Mouse (Mus musculus) midbrain, embryonic 16.5 days (tissue): ENCODE results near the gene Olfr1416. TPM values are rescaled to one million over a fixed set of nuclear protein-coding genes. Genes with fewer than 3 reads are reported as not detected.
"Not testable (repeated sequence)": the region's sequence is repeated elsewhere in the genome, so short reads cannot be mapped to it uniquely, and the experiment has no call there.

Experiments used
- ATAC-seq: fragments of 200-750 bp; cut with Nextera tagmentation; 2 replicates; pipeline ENCODE4 v1.8.0; 2017; ENCODE audit warnings: moderate TSS enrichment
- H3K27ac ChIP-seq: fragments of 300-500 bp; sonication (generic); 2 replicates; pipeline ENCODE4 v1.5.1; 2014; ENCODE audit warnings: mild to moderate bottlenecking, low read length, mixed read lengths
- H3K27me3 ChIP-seq: fragments of 300-500 bp; sonication (generic); 2 replicates; pipeline ENCODE4 v1.6.1; 2014; ENCODE audit warnings: low read depth, low read length, mixed read lengths; ENCODE audit not compliant: control insufficient read depth, insufficient read depth
- H3K36me3 ChIP-seq: fragments of 300-500 bp; sonication (generic); 2 replicates; pipeline ENCODE4 v1.6.1; 2014; ENCODE audit warnings: mild to moderate bottlenecking, low read length, moderate library complexity, mixed read lengths; ENCODE audit not compliant: control insufficient read depth, insufficient read depth
- H3K4me1 ChIP-seq: fragments of 300-500 bp; sonication (generic); 2 replicates; pipeline ENCODE4 v1.6.1; 2014; ENCODE audit warnings: mild to moderate bottlenecking, low read length, mixed read lengths; ENCODE audit not compliant: control insufficient read depth, insufficient read depth
- H3K4me2 ChIP-seq: fragments of 300-500 bp; sonication (generic); 2 replicates; pipeline ENCODE4 v1.6.1; 2014; ENCODE audit warnings: mild to moderate bottlenecking, low read length, mixed read lengths
- H3K4me3 ChIP-seq: fragments of 300-500 bp; sonication (generic); 2 replicates; pipeline ENCODE4 v1.5.1; 2014; ENCODE audit warnings: low read depth, mild to moderate bottlenecking, low read length, moderate library complexity, mixed read lengths
- H3K9ac ChIP-seq: fragments of 300-500 bp; sonication (generic); 2 replicates; pipeline ENCODE4 v1.6.1; 2014; ENCODE audit warnings: low read depth, low read length, mixed read lengths
- H3K9me3 ChIP-seq: fragments of 300-500 bp; sonication (generic); replicated peaks from 2 replicates; pipeline ENCODE4 v1.6.1; 2014; ENCODE audit warnings: mild to moderate bottlenecking, low read length, mixed read lengths; ENCODE audit not compliant: control insufficient read depth, poor library complexity, severe bottlenecking
- WGBS: fragments of 180-500 bp; shearing (Covaris S2); extraction: QIAGEN DNeasy Blood & Tissue Kit; methylation state at CpG from one replicate; pipeline ENCODE4 v1.1.7; 2014; 5-methylcytosine and 5-hydroxymethylcytosine counted together
- polyA plus RNA-seq: library from polyadenylated mRNA; unstranded; fragments of >200 nt; fragmentation: Nextera tagmentation; extraction: Ambion mirVana; gene quantifications from 2 replicates; pipeline ENCODE4 v1.2.1, GENCODE M21; 2015

The Olfr1416 gene
- polyA plus RNA-seq, result not detected in 2 replicates

DNA sequence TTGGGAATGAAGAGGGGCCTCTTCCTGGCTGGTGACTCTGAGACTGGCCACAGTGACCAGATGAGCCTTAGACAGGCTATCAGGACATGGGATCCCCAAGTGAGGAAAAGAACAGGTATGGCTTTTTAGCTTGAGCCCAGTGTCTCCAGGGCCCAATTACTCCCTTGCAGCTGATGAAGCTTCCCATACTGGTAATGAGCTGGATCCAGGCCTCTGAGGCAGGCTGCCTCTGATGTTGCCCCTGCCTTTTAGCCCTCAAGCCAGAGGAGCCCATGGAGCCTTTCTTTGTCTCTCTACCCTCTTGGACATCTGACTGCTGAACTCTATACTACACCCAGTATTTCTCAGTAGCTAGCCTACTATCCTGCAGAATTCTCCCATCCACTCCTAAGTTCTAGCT lies at the start of gene Olfr1416:
Gene Olfr1416 (minus strand): TSS at position 101 of the 400 bp plus-strand sequence.
- H3K4me2 ChIP-seq, result no peak within 1 kb of the TSS
- peaks cover 3% of the 10 kb centered on the region; the same call in 1 of the 2 replicates for H3K9me3 ChIP-seq
- H3K27me3 ChIP-seq, result no peaks in the 10 kb centered on the region; the same call in 1 of the 2 replicates
- H3K36me3 ChIP-seq, result no peaks in the 10 kb centered on the region
- no peak within 1 kb of the TSS for H3K27ac ChIP-seq
- no peaks in the 10 kb centered on the region for H3K4me1 ChIP-seq
- H3K9ac ChIP-seq, result no peak within 1 kb of the TSS
- H3K4me3 ChIP-seq, result no peak within 1 kb of the TSS
- no peak for ATAC-seq

DNA sequence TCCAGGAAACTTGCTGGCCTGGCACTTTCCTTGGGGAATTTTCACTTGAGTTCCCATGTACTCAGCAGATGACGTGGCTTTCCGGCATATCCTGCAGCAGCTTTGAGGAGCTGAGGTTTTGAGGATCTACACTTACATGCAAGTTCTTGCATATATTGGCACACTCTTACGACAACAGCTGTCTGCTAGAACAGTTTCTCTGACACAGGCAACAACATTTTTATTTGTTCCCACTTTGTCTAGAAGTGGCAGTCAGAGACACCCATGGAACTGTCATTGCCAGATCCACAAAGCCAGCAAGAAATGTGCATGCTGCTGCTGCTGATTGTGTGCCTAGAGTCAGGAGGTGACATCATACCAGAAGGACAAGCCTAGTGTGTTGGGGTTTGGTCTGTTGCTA lies 38.9 kb upstream of the Olfr1416 start:
- WGBS, result 89% methylated on average over 3 of the region's 3 CpGs

DNA sequence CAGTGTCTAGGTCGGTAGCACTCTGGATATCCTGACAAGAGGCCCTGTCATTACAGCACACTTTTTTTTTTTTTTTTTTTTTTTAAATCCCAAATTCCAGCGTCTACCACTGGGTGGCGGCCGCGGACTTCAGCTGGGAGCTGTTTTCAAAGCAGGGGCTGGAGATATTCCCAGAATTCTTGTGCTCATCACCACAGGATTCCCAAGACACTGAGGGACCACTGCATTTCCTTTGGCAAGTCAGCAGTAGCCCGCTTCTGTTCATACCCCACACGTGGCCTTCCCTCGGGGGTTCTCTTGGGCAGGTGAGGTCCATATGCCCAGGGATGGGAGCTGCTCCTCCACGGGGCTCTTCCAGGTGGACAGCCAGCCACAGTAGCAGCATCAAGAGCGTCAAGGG lies 36.5 kb upstream of the Olfr1416 start:
- no peaks in the 10 kb centered on the region for H3K36me3 ChIP-seq
- no peak overlapping the region for H3K27ac ChIP-seq
- H3K4me2 ChIP-seq, result peak overlapping the region; percentile 44
- WGBS, result 17% methylated on average over 10 of the region's 10 CpGs
- 0 out of 2 replicates have a peak, but pooled peaks have one; percentile 32 for ATAC-seq
- no peaks in the 10 kb centered on the region for H3K4me1 ChIP-seq
- H3K9me3 ChIP-seq, result no peaks in the 10 kb centered on the region
- no peak overlapping the region for H3K4me3 ChIP-seq
- peak overlapping the region; percentile 54; the same call in 1 of the 2 replicates for H3K9ac ChIP-seq
- H3K27me3 ChIP-seq, result no peaks in the 10 kb centered on the region

More for the DNA sequence above, 38.9 kb upstream of the Olfr1416 start:
- Histone ChIP-seq H3K9me3 (no peaks in the 10 kb centered on the region), H3K4me2 (no peak overlapping the region), H3K4me1 (no peaks in the 10 kb centered on the region), H3K4me3 (no peak overlapping the region), H3K27me3 (no peaks in the 10 kb centered on the region), H3K36me3 (no peaks in the 10 kb centered on the region), H3K9ac (no peak overlapping the region), H3K27ac (no peak overlapping the region)
- ATAC-seq, result no peak

DNA sequence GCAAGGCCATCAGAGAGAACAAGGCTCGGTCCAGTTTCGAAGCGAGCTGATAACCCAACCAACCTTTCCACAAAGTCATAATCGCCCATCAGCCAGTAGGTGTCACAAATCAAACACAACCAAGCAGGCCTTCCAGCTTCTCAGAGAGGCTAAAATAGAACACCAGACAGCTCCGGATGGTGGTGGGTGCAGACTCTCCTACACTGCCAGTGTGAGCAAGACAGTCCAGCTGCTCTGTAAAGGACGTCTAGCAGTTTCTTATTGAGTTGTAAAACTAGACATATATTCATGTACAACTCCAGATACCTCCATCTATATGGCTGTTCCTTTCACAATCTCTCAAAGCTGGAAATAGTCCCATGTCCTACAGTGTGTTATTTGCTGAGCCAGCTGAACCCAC lies 34.1 kb upstream of the Olfr1416 start:
- Histone ChIP-seq H3K4me1 (no peaks in the 10 kb centered on the region), H3K27me3 (no peaks in the 10 kb centered on the region), H3K4me3 (no peak overlapping the region), H3K9me3 (no peaks in the 10 kb centered on the region), H3K36me3 (no peaks in the 10 kb centered on the region), H3K4me2 (no peak overlapping the region), H3K9ac (no peak overlapping the region), H3K27ac (no peak overlapping the region)
- ATAC-seq, result no peak
- WGBS, result 87% methylated on average over 6 of the region's 6 CpGs

DNA sequence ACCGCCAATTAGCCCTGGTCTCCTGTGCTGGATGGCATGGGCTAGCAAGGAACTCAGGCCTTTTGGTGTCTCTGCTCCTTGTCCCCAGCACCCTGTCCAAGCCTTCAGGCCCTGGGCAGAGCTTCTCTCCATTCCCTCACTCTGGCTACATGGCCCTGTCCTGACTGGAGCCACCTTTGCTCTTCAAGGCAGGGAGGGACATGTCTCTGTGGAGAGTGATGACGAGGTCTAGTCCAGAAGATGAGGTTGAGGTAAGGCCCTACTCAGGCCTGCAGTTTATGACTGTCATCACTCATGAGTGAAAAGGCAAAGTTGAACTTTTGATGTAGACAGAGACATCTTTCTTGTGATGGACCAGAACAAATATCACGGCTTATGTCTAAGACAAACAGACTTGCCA lies 33.6 kb upstream of the Olfr1416 start, which contains the start of gene Olfr1414:
Gene Olfr1414 (minus strand): TSS at position 101 of the 400 bp plus-strand sequence.
- ATAC-seq, result no peak
- H3K36me3 ChIP-seq, result no peaks in the 10 kb centered on the region
- H3K4me2 ChIP-seq, result no peak within 1 kb of the TSS
- no peak within 1 kb of the TSS for H3K9ac ChIP-seq
- 87% methylated on average over 3 of the region's 3 CpGs for WGBS
- no peak within 1 kb of the TSS for H3K4me3 ChIP-seq
- H3K9me3 ChIP-seq, result no peaks in the 10 kb centered on the region
- H3K4me1 ChIP-seq, result no peaks in the 10 kb centered on the region
- H3K27ac ChIP-seq, result no peak within 1 kb of the TSS
- no peaks in the 10 kb centered on the region for H3K27me3 ChIP-seq

DNA sequence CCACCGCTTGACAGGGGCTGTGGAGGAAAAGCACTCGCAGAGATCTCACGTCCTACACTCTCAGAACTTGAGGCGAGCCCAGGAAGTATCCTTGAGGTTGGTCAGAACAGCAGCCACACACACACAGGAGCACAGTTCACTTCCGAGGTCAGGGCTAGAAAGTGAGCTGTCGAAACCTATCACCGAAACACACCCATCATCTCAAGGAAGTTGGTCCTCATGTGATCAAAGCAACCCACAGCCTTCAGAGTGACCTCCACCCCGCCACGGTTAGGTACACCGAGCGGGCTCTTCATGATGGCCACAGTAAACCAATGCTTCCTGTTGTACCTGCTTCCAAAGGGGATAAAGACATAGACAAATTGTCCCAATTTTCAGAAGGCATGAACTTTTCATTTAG lies 30.5 kb upstream of the Olfr1416 start:
- H3K4me3 ChIP-seq, result no peak overlapping the region
- no peak overlapping the region for H3K9ac ChIP-seq
- 86% methylated on average over 11 of the region's 11 CpGs for WGBS
- H3K27ac ChIP-seq, result no peak overlapping the region
- no peak for ATAC-seq
- no peaks in the 10 kb centered on the region for H3K36me3 ChIP-seq
- H3K4me2 ChIP-seq, result no peak overlapping the region
- no peaks in the 10 kb centered on the region for H3K9me3 ChIP-seq
- H3K27me3 ChIP-seq, result no peaks in the 10 kb centered on the region
- no peaks in the 10 kb centered on the region for H3K4me1 ChIP-seq

DNA sequence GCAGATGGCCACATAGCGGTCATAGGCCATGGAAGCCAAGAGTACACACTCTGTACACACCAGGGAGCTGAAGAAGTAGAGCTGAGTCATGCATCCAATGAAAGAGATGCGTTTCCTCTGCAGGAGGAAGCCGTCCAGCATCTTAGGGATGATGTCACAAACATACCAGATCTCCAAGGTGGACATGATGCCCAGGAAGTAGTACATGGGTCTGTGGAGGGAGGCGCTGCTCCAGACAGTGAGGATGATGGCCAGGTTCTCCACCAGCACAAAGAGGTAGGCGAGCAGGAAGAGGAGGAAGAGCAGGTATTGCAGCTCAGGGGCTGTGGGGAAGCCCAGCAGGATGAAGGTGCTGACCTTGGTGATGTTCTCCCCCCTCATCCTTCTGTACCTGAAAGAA lies 26.7 kb upstream of the Olfr1416 start:
- ATAC-seq, H3K9me3 ChIP-seq: not testable (repeated sequence)
- 87% methylated on average over 4 of the region's 5 CpGs for WGBS

DNA sequence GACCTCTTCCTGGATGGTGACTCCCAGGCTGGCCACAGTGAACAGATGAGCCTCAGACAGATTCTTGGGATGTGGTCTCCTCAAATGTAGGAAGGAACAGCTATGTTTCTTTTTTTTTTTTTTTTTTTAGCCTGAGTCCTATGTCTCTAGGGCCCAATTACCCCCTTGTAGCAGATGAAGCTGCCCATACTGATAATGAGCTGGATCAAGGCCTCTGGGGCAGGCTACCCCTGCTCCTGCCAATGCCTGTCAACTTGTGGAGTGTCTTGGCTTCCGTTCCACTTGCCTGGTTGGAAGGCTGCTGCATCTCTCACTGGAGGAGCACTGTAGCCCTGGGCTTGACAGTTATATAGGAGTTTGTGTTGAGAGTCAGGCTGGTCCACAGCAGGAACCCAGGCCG lies 11.1 kb upstream of the Olfr1416 start, which contains the start of gene Olfr1415:
Gene Olfr1415 (minus strand): TSS at position 101 of the 400 bp plus-strand sequence.
- no peak for ATAC-seq
- Histone ChIP-seq H3K4me1 (no peaks in the 10 kb centered on the region), H3K36me3 (no peaks in the 10 kb centered on the region), H3K4me2 (no peak within 1 kb of the TSS), H3K27ac (no peak within 1 kb of the TSS), H3K9me3 (no peaks in the 10 kb centered on the region), H3K4me3 (no peak within 1 kb of the TSS), H3K9ac (no peak within 1 kb of the TSS), H3K27me3 (no peaks in the 10 kb centered on the region)
- WGBS, result 82% methylated on average over 2 of the region's 2 CpGs

More for the DNA sequence above, 26.7 kb upstream of the Olfr1416 start:
- not testable (repeated sequence) for H3K27me3 ChIP-seq, H3K27ac ChIP-seq, H3K9ac ChIP-seq, H3K4me3 ChIP-seq, H3K36me3 ChIP-seq, H3K4me1 ChIP-seq, H3K4me2 ChIP-seq

DNA sequence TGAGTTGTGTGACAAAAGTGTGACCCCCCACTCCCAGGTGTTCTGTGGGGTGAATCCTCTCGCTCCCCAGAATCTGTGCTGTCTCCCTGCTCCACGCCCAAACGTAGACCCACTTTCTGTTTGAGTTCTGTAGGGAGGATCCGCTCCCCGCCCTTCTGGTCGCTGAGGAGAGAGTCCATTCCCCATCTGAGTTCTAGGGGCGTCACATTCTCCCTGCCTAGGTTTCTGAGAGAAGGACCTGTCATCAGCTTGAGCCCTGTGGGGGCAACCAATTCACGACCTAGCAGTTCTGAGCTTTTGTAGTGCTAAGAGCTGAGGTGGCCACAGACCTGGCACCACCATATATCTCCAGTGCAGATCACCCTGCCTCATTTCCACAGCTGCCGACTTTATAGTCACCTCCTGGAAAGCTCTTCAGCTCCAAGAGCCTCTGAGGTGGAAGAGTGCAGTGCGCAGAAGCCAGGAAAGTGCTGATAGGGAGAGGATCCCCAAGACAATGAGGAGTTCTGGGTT lies 10.8 kb downstream of the Olfr1416 start:
- Histone ChIP-seq H3K36me3 (peaks cover 11% of the 10 kb centered on the region), H3K9ac (peak overlapping the region; percentile 86), H3K27ac (peak overlapping the region; percentile 38), H3K9me3 (no peaks in the 10 kb centered on the region), H3K4me1 (peaks cover 21% of the 10 kb centered on the region), H3K27me3 (no peaks in the 10 kb centered on the region), H3K4me2 (peak overlapping the region; percentile 83), H3K4me3 (peak overlapping the region; percentile 69)
- WGBS, result 5% methylated on average over 10 of the region's 10 CpGs
- peak; percentile 72; the same call in 1 of the 2 replicates for ATAC-seq
